Mouse (Mus musculus) adipocyte (in vitro differentiated cells): ENCODE results near the gene Setd4.
A peak's percentile ranks its signal among the peaks of the same experiment; 100 is the strongest.

ENCODE experiments used
- DNase-seq: peaks from one replicate; pipeline ENCODE4 v3.0.0-alpha.2; 2016; ENCODE audit warnings: low spot score

The Setd4 gene

GRCm38 (mm10) chr16:93591450-93592430 is 12.1 kb downstream of the Setd4 start:
- peak; percentile 45 for DNase-seq

DNA sequence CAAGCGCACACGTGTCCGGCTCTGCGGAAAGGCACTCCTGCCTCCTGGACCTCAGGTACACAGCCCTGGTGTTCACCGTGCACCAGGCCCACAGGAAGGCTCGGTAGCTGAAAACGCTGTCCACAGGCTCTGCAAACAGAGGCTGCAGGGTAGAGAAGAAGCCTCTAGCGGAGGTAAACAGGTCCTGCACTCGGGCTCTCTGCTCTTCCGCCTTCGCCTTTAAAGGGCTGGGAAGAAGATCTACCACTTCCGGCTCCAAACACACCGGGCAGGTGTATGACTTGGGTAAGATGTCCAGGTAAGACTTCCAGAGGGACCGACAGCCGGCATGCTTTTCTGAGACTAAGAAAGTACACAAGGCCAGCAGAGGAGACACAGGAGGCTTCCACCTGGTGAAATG is 12.9 kb downstream of the Setd4 start:
- no peak for DNase-seq

DNA sequence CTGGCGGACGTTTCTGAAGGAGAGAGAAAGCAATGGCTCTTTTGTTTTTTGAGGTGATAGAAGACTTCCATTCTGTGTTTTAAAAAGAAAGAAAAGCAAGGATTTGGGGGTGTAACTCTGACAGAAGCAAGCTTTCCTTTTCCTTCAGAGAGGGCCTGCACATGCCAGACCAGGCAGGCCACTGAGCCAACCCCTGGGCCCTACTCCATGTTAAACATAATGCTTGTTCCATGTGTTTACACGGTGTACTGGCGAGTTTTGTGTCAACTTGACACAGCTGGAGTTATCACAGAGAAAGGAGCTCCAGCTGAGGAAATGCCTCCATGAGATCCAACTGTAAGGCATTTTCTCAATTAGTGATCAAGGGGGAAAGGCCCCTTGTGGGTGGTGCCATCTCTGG is 15.6 kb downstream of the Setd4 start:
- DNase-seq: no peak

GRCm38 (mm10) chr16:93586382-93586781 is 17.5 kb downstream of the Setd4 start:
- DNase-seq: no peak

DNA sequence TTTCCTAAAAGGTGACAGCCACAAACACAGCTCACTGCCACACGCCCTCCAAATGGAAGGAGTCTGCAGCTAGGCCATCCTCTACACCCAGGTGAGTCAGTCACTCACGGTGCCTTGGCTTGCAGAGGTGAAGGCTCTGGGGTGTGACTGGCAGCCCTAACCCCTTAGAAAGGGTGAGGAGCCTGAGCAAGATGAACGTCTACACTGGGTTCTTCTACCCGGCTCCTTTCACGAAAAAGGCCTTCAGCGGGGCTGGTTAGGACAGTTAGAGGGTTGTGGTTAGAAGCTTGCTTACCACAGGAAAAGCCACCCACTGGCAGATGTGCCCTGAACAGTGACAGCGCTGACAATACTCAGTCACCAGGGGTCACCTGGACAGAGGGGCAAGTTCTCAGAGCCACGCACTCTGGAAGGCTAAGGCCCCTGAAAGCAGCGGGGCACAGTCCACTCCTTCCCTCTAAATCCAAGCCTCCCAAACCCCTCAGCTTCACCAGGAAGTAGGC is 18.1 kb downstream of the Setd4 start:
- no peak for DNase-seq

DNA sequence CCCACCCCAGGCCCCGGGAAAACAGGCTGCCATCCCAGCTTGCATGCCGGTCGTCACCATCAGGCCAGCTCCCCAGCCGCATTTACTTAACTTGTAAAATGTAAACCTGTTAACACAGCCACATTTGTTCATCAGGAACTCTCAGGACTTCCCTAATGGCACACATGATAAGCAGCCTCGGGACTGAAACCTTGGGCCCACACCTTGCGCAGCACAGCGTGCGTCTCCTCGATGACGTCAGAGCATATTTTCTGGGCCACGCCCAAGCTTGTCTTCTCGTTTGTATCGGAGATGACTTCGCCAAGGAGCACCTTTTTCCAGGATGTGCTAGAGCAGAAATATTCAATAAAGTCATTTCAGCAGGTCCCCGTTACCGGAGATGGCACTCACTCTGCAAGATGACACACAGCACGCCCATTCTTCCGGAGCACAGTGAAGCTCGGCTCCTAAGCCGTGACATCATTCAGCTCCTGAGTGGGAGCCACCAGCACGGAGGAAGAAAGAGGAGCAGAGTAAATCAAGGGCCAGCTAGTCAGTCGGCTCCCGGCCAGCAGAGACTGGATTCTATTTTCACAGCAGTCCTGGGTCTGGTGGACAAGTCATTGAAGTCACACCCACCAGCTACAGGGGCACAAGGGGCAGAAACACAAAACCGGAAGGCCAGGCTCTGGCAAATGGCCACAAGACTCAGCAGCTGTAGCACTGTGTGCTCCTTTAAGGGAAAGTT is 18.7 kb downstream of the Setd4 start:
- DNase-seq: no peak

GRCm38 (mm10) chr16:93581125-93581524 is 22.7 kb downstream of the Setd4 start:
- DNase-seq: peak; percentile 90

DNA sequence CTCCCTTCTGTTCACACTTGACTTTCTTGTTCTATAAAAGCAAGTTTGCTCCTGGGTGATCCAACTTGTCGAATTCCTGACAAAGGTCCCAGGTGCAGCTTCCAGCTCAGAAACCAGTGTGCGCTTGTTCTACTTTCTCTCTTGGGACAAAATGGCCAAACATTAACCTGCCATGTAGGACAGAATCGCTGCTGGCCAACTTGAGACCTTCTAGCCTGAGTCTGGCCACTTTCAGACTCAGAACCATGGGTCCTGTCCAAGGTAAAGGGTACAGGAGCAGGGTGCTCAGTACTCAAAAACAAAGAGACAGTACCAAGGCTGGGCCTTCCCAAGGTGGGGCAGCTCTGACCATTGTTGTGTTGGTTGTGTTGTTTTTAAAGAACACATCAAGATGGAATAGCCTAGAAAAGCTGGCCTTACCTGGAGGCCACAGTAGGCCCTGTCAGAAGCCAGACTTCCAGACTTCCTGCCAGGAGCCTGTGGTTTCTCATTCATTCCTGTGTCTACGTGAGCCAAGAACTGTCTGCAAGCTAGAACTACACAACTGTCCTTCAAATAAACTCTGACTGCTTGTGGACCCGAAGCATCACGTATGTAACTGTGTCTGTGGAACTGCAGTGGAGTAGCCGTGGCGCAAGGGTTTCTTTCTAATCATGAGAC is 25.4 kb downstream of the Setd4 start:
- no peak for DNase-seq

DNA sequence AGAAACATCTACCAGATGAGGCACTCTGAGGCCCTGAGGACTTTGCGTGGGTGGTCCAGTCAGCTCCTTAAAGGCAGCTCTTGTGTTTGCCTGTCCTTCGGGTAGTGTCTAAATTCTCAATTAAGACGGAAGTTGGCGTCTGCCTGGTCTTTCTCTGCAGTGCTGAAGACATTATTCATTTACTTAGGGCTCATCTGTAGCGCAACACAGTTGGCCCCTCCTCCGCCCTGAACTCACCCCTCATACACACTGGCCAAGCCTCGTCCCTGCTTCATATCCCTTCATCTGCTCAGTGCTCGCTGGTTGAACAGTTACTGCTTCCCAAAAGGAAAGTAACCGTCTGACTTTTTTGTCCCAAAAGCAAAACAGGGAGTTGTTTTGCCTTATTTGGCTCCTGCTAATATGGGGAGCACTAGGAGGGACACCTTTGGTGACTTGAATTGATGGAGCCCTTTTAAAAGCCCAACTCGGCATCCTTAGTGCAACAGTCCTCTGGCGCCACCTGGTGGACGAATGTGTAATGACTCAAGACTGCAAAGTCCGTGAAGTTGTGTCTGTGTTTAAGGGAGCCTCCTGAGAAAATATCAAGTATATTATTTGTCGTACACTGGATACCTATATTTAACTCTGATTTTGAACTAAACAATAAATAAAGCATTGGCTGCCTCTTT is 27.3 kb downstream of the Setd4 start:
- peak; percentile 88 for DNase-seq

- no peak for DNase-seq
These were observed 28.3 kb downstream of the Setd4 start for GRCm38 (mm10) chr16:93575574-93575973.

DNA sequence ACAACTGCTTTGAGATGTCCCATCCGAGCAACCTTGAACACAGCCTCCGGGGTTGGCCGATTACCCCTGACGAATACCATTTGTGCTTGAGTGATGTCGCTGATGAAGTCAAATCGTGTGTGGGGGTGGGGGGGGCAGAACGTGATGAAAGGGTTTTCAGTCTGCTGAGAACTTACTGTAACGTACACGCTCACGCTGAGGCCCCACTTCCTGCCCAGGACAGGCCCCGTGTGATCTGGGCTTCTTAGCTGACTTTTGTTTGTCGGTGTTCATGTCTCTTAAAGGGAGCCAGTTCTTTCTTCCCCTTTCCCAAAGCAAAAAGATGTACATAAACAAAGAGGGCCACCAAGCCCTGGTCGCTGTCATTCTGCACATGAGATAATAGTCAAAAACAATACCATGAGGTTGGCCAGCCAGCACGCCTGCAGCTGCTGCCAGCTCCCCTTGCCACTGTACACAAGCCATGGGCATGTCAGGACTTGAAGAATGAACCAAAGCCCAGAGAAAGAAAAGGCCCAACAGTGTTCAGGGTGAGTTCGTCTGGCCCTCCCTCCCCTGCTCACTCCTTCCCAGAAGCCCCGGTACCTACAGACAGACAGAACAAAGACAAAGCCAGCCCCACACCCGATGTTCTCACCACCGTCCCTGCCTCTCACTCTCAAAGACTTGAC is 29.2 kb downstream of the Setd4 start:
- DNase-seq: no peak

- no peak for DNase-seq
These were observed 30.4 kb downstream of the Setd4 start for GRCm38 (mm10) chr16:93573434-93573833.

GRCm38 (mm10) chr16:93572383-93572782 is 31.5 kb downstream of the Setd4 start:
- DNase-seq: no peak

- no peak for DNase-seq
These were observed 45.4 kb downstream of the Setd4 start for GRCm38 (mm10) chr16:93558499-93558898.

DNA sequence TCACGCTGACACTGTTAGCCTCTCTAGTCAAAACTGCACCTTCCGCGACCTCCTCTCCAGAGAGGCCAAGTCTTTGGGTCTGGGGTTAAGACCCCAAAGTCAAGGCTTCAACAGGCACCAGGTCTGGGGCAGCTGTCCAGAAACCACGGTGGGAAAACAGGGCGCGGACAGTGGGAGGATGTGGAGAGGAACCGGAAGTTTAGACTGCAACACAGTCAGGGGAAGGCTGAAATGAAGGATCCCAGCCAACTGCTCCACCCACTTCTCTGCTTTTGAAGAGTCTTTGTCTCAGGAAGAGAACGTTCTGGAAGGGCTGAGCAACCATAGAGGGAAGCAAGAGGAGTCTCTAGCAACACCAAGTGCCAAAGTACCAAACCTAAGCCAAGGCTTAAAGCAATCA is 46.2 kb downstream of the Setd4 start:
- no peak for DNase-seq

- DNase-seq: no peak
These were observed 51.0 kb downstream of the Setd4 start for GRCm38 (mm10) chr16:93552686-93553513.

DNA sequence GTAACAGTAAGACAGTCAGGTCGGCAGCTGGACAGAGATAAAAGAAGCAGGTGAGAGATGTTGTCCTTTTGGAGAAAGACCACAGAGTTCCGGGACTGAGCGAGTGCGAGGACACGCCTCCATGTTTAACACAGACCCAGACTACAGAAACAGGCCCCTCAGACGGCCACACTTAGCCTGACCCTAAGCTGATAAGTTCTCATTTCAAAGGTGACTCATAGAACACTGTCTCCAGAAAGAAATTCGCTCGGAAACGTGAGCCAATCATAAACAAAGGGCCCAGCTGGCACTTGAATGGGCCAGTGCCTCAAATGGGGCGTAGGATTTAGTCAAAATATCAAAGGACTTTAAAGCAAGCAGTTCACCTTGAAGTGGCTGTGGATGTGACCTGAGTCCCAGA is 54.6 kb downstream of the Setd4 start:
- DNase-seq: no peak

DNA sequence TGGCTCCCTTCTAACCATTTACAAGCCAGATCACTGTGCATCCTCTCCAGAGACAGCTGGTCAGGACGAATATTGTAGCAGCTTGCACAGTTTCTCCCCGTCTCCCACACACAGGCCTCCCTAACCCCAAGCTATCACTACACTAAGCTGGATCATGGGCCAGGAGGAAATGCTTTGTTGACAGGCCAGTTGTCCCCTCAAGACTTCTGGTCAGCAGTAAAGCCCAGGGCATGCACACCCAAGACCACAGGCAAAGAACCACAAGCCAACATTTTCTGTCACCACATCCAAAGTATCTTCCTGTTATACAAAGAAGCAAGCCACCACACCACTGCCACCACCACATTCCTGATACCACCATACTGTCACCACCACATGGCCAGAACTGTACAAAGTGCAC is 55.8 kb downstream of the Setd4 start:
- DNase-seq: no peak

DNA sequence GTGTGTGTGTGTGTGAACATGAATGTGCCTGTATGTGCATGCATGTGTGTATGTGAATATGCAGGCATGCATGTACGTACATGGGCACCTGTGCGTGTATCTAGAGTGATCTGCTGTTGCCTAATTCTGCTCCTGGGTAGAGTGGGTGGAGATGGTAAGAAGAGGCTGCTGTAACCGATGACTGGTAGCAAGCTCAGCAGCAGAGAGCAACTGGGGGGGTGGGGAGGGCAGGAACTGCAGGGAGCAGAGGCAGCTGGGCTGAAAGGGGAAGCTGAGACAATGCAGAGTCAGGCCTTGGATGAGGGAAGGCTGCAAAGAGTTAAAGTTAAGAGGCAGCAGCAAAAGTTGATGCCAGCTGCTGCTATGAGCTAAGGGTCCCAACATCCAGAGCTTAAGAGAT is 56.7 kb downstream of the Setd4 start:
- DNase-seq: no peak

DNA sequence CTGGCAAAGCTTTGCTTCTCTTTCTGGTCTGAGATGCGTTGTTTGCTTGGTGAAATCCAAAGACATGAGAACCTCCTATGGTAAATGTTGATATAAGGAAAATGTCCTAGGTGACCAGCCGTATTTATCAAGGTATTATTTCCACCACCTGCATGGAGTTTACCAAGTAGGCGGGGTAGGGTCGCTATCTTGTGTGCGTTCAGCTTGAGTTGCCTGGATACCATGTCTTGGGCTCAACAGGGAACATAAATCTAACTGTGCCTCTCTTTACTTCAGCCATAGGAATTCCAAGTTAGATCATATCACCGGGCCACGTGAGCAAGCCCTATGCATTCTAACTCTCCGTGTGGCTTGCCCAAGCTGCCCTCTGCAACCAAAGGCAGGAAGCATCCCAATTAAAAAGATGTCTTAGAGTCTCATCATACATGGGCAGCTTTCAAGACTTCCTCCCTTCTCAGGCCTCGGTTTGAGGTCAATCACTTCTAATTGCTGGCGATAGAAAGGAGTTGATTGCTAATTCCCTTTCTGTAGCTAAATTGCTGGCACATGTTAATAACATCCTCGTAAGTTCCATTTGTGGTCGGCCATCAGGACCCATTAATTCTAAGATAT is 57.4 kb downstream of the Setd4 start:
- DNase-seq: no peak
